Mouse (Mus musculus) granulocyte monocyte progenitor cell, adult 5-6 weeks (primary cell): ENCODE measurements around the gene Tuba8. TPM values are rescaled to one million over a fixed set of nuclear protein-coding genes. Genes with fewer than 3 reads are reported as not detected.
A peak's percentile ranks its signal among the peaks of the same experiment; 100 is the strongest.

ENCODE experiments used
- ATAC-seq: replicated peaks from 2 replicates; pipeline ENCODE4 v1.8.0; 2016; ENCODE audit warnings: mild to moderate bottlenecking, moderate TSS enrichment, inconsistent platforms; ENCODE audit not compliant: poor library complexity, severe bottlenecking
- total RNA-seq, 2 experiments: library from RNA; stranded (forward) in 1 of 2; stranded (reverse) in 1 of 2; fragments of 200-712, 200-1000 nt in 1 of 2; fragments of >200 nt in 1 of 2; fragmentation: Nextera tagmentation in 1 of 2; gene quantifications; 2 replicates each; pipeline ENCODE4 v1.2.3; 2014 to 2017

Gene Tuba8
- total RNA-seq, 2 experiments from 2014 or later = 12.8 to 27.8 TPM

DNA sequence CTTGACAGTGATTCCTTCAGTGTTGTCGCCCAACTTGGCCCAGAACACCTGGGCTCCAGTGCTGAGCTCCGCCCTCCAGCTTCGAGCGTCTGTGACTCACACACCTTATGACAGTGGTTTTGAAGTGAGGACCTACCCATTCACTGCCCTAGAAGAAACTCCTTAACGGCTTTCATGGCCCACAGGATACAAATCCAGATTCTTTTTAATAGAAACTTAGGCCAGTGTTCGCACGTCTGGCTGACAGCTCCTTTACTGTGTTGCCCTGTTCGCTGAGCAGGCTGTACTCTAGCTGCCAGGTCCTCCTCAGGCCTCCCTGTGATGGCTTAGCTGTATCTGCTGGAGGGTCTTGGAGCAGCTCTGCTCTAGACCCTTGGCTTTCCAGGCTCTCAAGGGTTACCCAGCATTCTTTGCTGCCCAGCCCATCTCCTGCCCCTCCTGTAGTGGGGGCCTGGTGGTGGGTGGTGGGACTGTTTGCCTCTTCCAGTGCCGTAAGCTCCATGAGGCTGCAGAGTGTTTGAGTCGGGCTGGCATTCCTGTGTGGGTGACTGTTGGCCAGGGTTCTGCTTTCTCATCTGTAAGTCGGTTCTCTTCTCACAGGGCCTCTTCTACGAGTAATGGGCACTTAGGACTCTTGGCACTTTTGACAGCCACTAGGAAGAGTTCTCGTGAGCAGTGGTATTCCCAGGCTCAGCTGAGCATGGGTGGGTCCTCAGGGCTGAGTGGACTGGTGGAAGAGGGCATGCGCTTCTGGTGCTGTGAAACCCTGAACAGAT is 15.4 kb upstream of the Tuba8 start:
- ATAC-seq = no peak

DNA sequence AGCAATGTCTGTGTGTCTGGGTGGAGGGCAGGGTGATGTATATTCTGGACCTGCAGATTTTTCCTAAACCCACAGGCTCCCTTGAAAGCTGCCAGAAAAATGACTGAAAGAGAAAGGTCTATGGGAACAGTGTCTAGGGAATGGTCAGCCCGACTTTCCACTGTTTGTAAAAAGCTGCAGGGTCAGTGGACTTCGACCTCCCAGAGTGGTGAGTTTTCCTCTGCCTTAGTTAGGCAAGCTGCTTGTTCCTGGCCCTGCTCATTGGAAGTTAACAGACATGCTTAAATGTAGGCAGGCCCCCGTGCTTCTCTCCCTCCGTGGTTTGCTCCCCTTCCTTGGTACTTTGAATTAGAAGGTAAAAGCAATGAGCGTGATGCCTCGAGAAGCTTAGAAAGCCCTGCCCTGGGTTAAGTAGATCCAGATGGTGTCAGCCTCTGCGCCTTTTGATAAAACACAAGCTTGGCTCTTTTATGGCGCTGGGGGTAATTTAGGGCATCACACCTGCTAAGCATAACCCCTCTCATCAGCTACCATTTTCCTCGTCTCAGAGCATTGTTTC is 12.6 kb upstream of the Tuba8 start:
- no peak for ATAC-seq

DNA sequence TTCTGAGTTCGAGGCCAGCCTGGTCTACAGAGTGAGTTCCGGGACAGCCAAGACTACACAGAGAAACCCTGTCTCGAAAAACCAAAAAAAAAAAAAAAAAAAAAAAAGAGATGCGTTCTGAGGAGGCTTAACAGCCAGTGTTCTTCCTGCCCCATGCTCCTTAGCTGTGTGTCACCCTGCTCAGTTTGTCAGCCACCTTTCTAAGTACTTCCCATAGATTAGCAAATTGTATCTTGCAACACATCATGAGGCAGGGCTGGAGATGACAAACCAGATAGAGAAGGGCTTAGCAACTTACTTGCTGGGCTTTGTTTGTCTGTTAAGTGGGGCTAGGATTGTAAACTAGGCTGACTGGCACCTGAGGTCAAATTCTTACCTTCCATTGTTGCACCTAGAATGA is 10.0 kb upstream of the Tuba8 start:
- ATAC-seq = peak; percentile 98

DNA sequence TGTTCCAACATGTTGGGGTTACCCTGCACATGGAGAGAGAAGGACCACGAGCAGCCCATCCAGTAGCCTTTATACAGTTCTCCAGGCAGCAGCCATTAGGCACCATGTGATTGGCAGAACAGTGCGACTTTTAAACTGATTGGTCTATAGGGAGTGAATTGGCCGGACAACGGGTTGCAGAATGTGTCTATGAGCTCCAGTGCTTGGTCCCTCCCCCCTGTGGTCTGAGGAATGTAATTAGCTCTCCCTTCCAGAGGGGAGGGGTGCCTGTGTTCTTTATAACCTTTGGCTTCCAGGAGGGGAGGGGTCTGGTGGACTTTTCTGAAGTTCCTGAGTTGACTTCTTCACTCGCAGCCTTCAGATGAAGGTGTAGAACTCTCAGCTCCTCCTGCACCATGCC is 8.5 kb upstream of the Tuba8 start:
- ATAC-seq = no peak

DNA sequence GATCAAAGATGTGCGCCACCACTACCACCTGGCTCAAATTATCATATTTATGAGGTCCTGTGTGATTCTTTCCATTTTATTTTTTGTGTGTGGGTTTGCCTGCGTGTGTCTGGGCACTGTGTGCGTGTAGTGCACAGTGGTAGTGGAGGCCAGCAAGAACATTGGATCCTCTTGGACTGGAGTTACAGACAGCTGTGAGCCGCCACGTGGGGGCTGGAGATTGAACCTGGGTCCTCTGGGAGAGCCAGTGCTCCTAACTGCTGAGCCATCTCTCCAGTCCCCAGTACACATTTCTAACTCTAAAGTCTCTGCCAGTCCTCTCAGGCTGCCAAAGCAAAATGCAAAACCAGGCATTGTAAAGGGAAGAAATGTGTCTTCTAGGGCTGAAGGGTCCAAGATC is 4.0 kb upstream of the Tuba8 start:
- no peak for ATAC-seq

DNA sequence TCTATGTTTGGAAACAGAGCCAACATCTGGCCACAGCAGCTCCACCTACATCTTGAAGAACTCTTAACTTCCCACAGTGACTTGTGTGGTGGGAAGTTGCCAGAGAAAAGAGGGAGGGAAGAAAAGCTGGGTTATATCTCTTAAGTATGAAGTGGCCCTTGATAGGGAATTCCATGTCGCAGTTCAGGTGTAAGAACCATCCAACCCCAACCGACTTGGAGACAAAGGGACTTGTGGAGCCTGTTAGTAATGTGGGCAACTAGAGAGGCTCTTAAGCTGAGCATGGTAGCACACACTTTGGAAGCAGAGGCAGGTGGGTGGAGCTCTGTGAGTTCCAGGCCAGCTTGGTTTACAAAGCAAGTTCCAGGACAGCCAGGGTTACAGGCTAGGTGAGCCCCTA is 912 bp upstream of the Tuba8 start:
- ATAC-seq = no peak

DNA sequence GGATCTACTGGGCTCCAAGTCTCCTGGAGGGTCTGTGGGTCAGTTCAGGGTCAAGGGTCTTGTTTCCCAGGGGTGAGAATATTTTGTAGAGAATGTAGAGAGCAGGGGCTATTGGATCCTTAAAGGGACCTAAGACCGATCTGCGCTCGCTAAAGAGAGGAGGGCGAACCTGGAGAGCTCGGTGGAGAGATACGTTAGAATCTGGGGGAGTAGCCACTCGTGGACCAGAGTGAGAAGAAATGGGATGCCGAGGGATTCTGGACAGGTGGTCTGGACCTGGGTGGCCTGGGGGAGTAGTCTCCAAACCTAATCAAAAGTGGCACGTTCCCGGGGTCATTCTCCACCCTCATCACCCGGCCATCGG is 412 bp downstream of the Tuba8 start:
- ATAC-seq = no peak

DNA sequence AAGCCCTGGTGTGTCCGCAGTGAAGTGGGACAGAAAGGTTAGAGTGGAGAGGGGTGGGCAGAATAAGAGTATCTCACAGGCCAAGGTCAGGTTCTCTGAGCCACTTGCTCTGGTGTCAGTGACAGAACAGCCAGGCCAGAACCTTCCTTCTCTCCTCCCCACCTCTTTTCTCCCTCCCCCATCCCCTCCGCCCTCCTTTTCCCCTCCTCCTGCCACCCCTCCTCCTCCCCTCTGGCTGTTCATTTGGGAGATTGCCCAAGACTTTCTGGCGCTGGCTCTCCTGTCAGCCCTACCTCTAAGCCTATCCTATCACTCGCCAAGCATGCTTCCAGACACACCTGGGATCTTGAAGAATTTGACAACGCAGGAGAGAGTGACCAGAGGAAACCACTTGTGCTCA is 1.2 kb downstream of the Tuba8 start:
- ATAC-seq = no peak

DNA sequence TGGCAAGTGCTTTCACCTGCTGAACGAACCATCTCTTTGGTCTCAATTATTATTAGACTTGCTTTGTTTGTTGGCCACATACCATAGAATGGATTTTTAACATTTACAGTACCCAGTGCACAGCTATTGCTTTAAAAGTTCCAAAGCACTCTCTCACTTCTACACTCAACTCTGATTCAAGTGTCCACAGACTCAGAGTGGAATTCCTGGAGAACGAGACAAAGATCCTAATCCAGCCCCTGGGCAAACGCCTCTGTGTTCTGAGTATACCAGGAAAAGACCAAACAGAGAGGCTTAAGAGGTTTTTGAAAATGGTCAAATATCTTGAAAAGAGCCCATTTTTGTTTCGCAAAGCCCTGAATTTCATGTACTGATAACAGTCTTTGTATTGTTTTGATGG is 2.5 kb downstream of the Tuba8 start:
- no peak for ATAC-seq

DNA sequence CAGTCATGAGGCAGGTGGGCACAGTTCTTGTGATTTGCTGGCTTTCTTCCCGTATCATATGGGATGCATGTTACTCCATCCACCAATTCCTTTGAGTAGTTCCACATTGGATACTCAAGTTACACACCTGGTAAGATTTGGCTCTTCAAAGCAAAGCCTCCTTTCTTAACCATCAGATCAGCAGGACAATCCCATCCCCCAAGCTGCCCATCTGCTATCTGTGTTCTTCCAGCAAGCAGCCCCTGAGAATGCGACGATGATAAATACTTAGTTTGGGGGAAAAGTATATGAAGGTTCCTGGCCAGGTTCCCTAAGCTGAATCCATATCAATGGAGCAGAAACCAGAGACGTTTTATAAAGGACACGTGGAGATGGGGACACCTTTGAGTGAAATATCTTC is 3.7 kb downstream of the Tuba8 start:
- no peak for ATAC-seq

DNA sequence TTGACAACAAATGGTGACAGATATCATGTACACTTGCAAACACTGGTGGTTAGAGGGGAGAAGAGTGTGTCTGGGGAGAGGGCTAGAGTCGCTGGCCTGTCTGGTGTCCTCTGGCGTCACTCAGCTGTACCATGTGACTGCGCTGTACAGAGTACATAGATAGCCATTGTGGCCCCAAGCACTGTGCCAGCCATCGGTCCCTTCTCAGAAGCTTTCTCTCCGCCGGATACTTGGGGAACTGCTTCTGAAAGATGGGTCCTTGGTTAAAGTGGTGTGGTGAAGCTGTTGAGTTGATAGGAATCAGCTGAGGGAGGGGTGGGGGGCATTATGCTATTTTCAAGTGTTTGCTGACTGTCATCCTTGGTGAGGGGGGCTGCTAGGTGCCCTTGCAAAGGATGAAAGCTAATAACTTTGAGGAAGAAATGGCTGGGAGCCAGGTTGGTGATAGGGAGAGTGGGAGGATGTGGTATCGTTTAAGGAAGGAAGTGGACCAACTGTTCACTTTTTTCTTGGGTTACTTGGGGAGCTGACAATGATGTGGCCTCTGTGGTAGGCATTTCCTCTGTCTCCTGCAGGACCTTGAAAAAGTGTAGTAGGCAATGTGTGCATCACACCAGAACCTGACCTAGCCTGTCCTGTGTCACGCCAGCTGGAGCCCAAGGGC is 4.3 kb downstream of the Tuba8 start:
- peak; percentile 60 for ATAC-seq

DNA sequence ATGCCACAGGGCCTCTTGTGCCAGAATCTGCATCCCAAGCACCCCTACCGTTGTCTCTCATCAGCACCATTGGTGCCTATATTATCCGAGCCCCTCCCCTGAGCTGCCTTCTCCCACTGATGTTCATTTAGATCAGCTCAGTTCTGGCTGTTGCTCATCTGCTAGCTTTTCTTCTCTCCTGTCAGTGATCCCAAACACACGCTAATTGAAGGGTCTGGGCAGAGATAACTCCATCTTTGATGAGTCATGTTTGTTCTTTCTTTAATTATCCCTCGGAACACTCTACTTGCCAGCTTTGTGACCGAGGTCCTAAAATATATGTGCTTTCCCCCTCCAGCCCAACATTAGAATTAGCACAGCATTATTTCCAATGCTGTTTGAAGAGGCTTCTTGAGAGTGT is 4.8 kb downstream of the Tuba8 start:
- no peak for ATAC-seq

DNA sequence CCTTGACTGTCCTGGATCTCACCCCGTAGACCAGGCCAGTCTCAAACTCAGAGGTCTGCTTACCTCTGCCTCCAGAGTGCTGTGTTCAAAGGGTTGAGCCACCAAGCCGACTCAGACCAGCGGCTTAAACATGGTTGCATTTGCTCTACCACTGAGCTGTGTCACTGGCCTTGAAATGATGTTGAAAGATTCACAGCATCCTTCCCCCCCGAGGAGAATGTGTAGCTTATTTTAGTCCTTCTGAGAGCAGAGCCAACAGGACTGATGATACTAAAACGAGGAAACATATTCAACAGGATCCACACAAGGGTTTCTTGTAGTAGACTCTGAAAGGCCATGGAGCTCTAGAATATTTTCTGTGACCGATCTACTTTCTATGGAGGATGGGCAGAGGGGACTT is 5.4 kb downstream of the Tuba8 start:
- ATAC-seq = peak; percentile 16; the same call in 1 of the 2 replicates

DNA sequence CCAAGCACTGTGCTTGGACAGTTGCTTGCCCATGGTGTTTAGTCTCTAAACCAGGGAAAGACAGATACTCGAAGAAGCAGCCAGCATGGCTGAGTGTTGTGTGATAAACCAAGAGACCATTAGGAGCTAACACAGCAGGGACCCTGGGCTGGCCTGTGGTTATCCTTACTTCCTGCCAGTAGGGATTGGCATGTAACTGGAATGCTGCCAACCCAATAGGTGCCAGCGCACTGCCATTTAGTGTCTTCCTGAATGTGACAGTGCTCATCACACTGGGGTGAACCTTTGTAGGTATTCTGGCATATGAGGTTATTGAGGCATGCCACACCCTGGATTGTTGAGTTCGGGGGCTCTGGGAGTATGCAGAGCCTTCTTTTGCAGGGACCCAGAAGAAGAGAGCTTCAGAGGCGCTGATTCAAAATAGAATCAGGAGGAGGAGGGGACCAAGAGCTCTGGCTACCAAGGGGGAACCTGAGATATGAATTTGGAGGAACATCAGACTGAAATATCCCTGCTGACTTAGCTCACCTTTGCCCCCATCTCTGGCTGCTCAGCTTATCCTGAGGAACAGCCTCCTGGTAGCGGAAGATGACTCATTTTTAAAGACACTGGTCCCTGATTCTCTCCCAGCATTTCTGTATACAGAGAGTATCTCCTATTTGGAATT is 6.2 kb downstream of the Tuba8 start:
- ATAC-seq = no peak

DNA sequence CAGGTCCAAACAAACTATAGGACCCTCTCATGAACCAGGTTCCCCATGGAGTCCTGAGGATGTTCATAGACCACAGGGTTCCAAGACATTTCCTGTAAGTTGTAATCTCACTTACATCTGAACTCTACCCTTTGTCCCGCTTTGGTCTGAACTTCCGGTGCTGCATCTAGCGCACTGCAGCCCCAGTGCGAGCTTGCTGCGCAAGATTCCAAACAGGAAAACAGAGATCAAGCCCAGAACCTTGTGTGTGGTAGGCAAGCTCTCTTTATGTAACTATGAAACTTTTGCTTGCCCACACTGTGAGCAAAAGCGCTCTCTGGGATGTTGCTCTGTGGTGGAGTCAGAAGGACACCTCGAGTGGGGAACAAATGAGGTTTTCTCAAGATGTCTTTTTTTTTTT is 7.5 kb downstream of the Tuba8 start:
- peak; percentile 26 for ATAC-seq

DNA sequence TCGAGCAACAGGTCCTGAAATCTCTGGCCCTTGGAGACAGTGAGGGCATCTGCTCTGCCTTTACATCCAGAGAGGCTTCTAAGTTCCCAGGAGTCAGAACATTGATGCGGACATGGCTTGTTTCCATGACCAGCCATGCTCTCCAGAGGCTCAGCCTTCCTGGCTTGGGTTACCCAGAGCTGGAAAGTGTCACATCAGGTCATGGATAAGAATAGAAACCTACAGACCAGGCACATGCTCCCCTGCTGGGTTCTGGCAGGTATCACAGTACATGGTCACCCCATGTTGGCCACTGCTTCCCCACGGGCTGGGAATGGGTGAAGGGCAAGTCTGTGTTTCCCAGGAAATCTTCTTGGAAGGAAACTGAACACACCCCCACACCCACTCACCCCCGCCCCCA is 8.9 kb downstream of the Tuba8 start:
- ATAC-seq = no peak

DNA sequence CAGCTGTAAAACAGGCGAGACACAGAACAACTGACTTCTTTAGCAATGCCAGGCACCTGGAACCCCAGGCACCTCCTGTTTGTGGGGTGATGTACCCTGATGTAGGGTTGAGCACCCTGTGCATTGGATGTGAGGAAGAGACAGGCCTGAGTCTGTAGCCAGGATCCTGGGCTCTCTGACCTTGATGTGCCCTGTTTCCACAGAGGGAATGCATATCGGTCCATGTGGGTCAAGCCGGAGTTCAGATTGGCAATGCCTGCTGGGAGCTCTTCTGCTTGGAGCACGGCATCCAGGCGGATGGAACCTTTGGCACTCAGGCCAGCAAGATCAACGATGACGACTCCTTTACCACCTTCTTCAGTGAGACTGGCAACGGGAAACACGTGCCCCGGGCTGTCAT is 9.7 kb downstream of the Tuba8 start:
- ATAC-seq = no peak

DNA sequence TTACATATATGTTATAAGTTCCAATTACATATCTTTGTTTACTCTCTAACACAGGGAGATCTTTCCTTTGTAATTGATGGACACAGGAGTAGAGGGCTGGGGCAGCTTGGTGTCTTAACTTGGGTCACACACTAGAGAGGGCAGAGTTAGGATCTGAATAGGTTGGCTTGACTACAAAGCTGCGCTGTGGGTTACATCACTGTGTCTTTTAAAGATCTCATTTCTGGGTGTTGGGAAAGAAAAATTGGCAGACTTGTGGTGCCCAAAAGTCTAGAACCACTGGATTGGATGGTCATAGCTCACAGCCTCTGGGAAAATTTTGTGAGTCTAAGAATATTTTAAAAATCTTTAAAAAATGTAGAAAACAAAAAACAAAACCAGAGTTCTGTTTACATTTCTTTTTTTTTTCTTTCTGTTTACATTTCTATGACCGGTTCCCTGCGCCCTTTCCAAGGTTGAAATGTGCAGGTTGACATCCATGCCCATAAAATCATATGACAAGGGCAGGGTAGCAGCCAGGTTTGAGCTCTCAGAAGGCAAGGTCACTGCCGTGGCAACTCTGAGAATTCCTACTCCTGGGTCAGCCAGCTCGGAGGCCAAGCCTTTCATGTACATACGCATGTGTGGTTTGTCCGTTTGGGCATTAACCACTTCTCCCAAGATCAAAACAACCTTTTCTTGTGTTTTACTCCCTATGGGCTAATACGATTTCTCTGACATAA is 11.5 kb downstream of the Tuba8 start:
- no peak for ATAC-seq

DNA sequence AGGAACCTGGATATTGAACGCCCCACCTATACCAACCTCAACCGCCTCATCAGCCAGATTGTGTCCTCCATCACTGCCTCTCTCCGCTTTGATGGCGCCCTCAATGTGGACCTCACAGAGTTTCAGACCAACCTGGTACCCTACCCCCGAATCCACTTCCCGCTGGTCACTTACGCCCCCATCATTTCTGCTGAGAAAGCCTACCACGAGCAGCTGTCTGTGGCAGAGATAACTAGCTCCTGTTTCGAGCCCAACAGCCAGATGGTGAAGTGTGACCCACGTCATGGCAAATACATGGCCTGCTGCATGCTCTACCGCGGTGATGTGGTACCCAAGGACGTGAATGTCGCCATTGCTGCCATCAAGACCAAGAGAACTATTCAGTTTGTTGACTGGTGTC is 12.5 kb downstream of the Tuba8 start:
- no peak for ATAC-seq

DNA sequence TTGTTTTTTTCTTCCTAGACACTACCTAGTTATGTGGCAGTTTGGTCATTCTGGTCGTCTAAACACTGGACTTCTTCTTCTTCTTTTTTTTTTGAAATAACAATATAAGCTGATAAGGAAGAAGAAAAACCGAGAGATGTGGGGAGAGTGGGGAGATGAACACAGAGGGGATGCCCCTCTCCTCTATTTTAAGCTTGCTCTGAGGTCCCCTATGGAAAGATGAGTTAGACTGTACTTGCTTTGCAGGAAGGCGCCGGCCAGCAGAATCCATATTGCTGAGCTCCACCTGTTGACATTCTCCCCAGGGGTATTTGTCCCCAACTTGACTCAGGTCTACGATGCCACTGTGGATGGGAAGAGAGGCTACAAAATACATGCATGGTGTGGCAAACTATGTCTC is 13.6 kb downstream of the Tuba8 start:
- no peak for ATAC-seq

DNA sequence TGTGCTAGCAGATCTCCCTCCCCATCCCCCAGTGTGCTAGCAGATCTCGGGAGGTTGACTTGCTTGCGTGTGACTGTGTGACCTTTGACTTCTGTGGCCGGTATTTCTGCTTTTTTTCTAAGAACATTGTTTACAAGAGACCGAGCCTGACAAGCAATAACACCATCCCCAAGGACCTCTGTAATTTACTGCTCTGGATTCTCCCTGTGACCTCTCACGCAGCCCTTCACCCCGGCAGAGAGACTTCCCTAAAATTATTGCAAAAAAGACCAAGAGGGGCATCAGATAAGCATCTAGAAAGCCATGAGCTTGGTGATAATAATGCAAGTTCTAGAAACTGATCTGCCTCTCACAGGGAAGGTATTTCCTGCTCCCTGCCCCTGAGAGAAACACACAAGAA is 14.5 kb downstream of the Tuba8 start:
- ATAC-seq = peak; percentile 40
